Mouse (Mus musculus) c-Kit-positive CD71-negative TER-119-negative erythroid progenitor cells, embryonic 14.5 days (primary cell): ENCODE data around the gene Ramp1.

Source experiments
- DNase-seq: peaks from one replicate; pipeline ENCODE4 v3.0.0-alpha.2; 2013; ENCODE audit warnings: low read depth

Gene Ramp1

DNA sequence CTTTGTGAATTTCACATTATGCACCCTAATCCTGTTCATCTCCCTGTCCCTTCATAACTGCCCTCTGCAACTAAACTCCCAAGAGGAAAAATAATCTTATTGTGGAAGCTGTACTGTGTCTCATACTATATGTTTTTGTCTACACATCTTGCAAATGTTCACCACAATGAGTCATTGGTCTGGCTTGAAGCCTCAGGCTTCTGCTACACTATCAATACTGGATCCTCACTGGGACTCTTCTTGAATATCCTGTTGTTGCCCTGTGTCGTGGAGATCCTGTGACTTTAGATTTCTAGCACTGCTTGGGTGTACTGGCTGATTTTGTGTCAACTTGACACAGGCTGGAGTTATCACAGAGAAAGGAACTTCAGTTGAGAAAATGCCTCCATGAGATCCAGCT lies 60.2 kb downstream of the Ramp1 start:
- no peak for DNase-seq

DNA sequence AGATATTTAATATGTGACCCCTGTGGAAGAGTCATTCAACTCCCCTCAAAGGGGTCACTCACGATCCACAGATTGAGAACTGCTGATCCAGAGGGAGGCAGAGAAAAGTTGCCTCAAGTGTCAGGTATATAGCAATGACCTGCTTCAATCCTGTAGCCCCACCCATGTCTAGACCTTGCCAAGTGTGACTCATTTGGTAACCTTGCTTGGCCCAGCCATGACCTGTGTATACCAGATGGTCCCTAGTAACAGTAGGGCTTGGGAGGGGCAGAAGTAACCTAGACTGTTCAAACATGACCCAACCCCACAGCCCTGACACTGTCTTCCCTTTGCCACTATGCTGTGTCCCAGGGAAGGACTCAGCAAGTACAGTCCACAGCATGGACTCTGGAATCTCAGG lies 61.1 kb downstream of the Ramp1 start:
- DNase-seq, result no peak

DNA sequence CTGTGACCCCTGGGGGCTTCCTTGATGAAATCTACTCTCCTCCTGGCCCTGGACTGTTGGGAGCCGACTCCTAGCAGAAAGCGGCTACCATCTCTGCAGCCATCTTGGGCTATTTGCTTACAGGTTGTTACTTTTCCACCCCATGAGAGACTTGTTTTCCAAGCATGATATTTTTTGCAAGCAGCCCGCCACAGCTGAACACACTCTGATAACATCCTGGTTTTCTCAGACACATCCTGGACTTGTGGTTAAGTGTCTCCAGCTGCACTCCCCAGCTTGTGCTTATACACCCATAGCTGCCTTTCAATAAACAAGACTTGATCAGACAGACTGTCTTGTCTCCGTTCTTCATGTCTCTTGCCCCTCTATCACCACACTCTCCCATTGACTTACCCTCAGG lies 61.6 kb downstream of the Ramp1 start:
- no peak for DNase-seq

DNA sequence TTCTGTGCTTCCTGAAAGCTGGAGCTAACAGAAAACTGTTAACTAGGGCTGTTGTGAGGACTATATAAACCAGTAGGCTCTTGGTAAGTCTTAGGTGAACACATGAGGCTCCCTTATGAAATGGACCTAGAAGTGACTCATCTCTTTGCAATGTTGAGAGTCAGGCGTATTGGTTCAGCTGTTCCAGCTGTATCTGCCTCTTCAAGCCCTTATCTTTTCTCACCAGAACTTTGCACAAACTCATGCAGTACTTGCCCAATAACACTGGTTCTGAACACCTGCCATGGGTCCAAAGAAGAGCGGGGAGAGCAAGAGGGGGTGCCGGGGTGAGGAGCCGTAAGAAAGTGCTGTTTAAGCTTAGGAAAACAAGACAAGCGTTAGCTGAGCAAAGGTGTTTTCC lies 68.6 kb downstream of the Ramp1 start:
- no peak for DNase-seq

DNA sequence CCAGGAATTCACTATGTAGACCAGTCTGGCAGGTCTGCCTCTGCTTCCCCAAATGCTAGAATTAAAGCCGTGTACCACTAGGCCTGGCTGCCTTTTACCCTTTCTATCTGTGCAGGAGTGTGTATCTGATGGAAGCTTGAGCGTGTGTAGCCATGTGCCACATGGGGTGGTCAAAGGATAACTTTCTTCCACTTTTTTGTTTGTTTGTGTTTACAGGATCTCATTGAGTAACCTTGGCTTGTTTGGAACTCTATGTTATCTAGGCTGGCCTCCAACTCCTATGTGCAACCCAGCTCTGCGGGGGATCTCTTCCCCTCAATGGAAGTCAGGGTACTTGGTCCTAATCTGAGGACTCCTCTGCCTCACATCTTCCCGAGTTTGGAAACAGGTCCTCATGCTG lies 69.3 kb downstream of the Ramp1 start:
- no peak for DNase-seq

DNA sequence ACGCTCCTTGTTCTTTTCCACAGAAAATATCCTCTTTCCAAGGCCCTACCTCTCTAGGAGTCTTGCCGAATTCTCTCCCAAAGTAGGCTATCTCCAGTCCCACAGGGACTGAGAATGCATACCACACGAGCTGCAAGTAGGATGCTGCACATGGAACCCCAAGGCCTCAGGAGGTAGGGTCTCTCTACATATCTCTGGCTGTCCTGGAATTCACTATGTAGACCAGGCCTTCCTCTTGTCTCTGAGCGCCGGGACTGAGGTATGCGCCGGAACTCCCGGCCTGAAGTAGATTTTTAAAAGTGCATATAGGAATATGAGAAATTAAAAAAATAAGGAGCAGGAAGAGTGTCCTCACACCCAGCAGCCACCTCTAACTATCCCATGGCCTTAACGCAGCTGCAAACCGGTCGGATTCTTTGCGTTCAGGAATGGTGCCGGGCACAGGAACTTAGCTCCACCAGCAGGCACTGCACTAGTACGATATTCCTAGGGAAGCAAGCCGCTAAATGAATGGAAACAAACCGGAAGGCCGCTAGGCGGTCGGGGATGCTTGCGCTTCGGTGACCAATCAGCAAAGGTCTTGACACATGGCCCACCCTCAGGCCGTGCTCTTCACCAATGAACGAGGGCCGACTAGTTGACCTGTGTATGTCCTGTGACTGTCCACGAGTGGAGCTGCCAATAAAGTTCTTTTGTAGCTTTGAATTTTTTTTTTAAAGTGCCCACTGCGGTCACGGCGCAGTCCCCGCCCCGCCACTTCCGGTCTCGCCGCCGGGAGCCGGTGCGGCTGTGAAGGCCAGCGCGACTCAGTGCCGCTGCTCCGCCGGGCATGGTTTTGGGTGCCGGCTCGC lies 70.2 kb downstream of the Ramp1 start, which contains the start of gene Ube2f:
Ube2f (plus strand) TSS at position 741 of the 851 bp plus-strand sequence.
- peak; percentile 88 for DNase-seq

DNA sequence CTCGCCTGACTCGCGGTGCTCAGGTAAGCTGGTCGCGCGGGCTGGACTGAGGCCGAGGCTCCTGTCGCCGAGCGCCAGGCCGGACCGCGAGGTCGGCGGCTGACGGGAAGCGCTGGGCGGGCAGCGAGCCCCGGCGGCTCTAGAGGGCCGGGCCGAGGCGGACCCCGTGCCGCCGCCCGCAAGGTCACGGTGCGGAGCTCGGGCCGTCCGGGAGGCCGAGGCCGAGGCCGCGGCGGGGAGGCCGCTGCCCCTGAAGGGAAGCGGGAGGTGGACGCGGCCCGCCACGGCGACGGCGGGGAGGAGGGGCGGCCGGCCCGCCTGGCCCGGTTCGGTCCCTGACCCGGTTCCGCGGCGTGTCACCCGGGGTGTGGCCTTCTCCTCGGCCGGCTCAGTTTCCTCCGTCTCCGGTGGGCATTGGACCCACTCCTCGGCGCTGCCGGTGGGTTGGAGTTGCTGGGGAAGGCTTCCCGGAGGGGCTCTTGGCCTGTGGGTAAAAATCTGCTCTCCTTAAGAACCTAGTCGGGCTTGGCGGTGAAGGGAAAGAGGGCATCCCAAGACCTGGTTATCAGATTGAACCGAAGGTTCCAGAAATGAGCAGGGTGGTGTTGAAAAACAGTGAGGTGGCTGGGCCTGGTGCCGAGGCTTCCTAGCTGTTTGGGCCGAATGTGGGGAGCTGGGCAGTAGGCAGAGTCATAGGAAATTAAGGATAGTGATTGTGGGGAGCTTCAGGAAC lies 71.0 kb downstream of the Ramp1 start:
- DNase-seq, result no peak

DNA sequence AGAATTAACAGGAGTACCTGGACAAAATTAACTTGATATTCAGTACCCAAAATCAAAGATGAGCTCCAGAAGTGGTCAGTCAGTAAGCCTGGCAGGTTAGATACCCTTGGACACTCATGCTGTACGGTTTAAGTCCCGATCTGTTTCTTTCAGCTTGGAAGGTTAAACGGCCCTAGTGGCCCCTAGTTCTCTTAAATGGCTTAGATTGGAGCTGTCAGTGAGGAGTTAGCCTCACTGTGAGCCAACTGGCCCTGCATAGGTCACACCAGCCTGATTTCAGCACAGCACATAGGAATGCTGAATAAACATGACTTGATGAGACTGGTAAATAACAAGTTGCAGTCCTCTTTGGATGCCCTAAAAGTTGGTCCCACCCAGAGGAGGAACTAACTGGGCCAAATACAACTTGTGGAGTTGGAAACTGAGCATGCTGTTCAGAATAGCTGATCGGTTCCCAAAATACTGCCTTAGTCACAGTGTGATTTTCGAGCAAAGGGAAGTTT lies 71.6 kb downstream of the Ramp1 start:
- no peak for DNase-seq

DNA sequence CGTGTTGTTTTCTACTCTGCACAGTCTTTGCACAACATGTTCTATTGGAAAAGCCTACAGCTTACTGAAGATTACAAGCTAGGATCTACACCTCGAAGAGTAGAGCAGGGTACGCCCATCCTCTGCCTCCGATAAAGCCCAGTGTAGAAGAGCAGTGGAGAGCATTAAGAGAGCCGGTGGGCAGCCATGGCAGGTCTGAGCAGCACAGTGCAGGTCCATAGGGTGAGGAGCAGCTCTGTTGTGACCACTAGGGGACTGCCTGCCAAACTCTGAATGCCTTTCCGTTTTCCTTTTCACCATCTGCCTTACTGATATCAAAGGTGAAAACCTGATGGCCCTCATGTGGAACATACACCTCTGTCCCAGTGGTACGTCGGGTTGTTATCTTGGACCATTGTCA lies 72.3 kb downstream of the Ramp1 start:
- no peak for DNase-seq

DNA sequence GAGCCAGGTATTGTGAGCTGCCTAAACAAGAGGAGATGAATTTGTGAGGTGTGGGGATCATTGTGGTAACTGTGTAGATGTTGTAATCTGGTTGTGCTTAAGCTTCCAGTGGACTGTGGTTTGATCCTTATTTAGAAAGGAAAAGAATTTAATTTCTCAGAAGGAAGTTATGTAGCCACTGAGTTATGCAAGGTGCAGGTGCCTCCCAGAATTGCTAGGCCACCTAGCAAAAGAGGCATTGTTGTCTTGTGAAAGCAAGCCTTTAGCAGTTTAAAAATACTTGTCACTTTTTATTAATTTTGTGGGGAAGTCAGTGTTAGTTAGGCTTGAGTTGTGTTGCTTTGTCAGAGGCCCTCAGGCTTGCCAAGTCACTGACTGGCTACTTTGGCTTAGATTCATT lies 78.3 kb downstream of the Ramp1 start:
- no peak for DNase-seq

DNA sequence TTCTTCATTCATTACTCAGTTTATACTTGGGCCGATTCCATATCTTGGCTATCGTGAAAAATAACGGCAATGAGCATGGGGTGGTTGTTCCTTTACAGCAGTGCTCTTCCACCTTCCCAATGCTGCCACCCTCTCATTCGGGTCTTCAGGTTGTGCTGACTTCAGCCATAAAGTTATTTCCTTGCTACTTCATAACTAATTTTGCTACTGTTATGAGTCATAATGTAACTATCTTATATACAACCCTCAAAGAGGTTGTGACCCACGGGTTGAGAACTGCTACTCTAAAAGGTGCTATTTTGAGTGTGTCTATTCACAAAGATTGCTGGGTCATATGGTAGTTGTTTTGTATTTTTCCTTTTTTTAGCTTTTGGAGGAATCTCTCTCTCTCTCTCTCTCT lies 80.2 kb downstream of the Ramp1 start:
- DNase-seq, result no peak

DNA sequence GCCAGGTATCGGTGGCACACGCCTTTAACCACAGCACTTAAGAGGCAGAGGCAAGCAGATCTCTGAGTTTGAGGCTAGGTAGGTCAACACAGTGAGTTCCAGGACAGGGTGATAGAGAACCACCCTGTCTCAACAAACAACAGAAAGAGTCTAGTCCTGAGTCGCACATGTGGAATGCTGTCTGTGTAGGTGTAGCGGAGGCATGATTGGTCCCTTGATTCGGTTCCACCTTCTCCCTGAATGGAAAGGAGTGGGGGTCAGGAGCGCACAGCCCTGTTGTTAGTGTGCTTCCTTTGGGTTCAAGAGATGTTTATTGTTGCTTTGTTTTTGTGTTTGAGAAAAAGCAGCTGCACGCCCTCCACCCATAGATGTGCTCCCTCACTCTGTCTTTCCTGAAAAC lies 82.9 kb downstream of the Ramp1 start:
- DNase-seq, result no peak

DNA sequence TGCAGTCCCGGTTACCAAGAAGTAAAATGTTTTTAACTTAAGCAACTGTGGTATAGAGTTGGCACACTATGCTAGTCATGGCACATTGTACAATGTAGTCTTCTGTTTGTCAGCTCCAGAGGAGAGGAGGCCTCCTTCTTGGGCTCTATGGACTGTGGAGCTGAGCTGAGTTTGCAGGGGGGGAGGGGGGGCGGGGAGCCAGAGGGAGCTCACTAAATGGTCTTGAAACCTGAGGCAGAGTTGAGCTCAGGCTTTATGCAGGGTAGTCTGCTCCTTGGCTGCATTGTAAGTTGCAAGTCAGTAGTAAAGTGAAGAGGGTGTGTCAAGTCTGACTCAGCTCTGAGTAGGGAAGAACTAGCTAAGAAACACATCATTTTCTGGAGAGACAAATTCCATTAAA lies 92.6 kb downstream of the Ramp1 start:
- DNase-seq, result no peak
